In the genomic region with DNA sequence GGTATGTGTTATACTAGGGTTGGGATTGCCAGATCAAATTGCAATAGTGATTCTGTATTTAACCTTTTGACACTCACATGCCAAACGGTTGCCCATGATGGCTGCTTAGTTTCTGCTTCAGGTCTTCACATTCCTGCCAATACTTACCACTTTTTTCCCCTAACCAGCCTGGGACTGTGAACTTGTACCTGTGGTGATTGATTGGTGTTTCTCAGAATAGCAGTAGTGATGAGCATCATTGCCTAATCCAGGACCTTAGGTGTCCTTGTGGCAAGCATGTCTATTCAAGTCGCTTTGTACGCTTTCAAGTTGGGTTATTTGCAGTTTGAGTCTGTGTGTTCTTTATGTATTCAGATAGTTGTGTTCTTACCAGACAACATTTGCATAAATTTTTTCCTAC, we compare ENCODE assay signal across 21 mouse cellular contexts.
"Had no signal": no experiment of that assay in that cellular context is flagged by ENCODE, and none has a peak within 500 bp of the region (broad histone marks: within the 10 kb centered on the region; RNA-seq: fewer than 3 reads in every experiment).

No protein-coding gene starts in this region.

- H3K4me3 ChIP-seq: heart, adult 2 months; heart, embryonic 10.5 days; heart, embryonic 12.5 days; hindbrain, embryonic 10.5 days; hindbrain, embryonic 12.5 days; intestine, embryonic 15.5 days; layer of hippocampus, adult 2 months; left cerebral cortex, adult 2 months; limb, embryonic 10.5 days; limb, embryonic 12.5 days had no signal

- H3K4me1 ChIP-seq: intestine, embryonic 15.5 days; limb, embryonic 10.5 days; limb, embryonic 12.5 days had no signal

- H3K9ac ChIP-seq: heart, embryonic 12.5 days; hindbrain, embryonic 12.5 days; hindbrain, embryonic 14.5 days; intestine, embryonic 15.5 days; limb, embryonic 12.5 days; liver, embryonic 14.5 days had no signal

- DNase-seq: gastrocnemius, postnatal 10 days; gastrocnemius, postnatal 36 days; heart, adult 2 months; heart, postnatal 10 days; heart, postnatal 4 days; kidney, adult 18-20 months; kidney, adult 8-10 months; kidney, postnatal 10 days; kidney, postnatal 25 days; kidney, postnatal 4 days had no signal

- H3K27me3 ChIP-seq: heart, embryonic 12.5 days; hindbrain, embryonic 12.5 days; intestine, embryonic 15.5 days; limb, embryonic 12.5 days had no signal

- H3K27ac ChIP-seq: hindbrain, embryonic 10.5 days; hindbrain, embryonic 12.5 days; hindbrain, embryonic 14.5 days; intestine, embryonic 15.5 days; layer of hippocampus, adult 2 months; left cerebral cortex, adult 2 months; limb, embryonic 10.5 days; limb, embryonic 12.5 days; liver, embryonic 14.5 days had no signal
